Mouse (Mus musculus): Measurements from ENCODE around the gene Cux1. TPM values are rescaled to one million over a fixed set of nuclear protein-coding genes. Genes with fewer than 3 reads are reported as not detected.
"Not testable (repeated sequence)": the region's sequence is repeated elsewhere in the genome, so short reads cannot be mapped to it uniquely, and the experiment has no call there.

Cux1 gene
- total RNA-seq, 4 experiments from 2014 or later, result 79.2 to 99.7 (median 92.2) TPM

- no peak for DNase-seq (ENCODE audit: low spot score in 2 of 2)
These were observed 91.0 kb downstream of the Cux1 start for GRCm38 (mm10) chr5:136476272-136476671.

GRCm38 (mm10) chr5:136475161-136475560 lies 92.1 kb downstream of the Cux1 start:
- DNase-seq (ENCODE audit: low spot score in 2 of 2), result no peak

GRCm38 (mm10) chr5:136474086-136474485 lies 93.2 kb downstream of the Cux1 start:
- no peak for DNase-seq (ENCODE audit: low spot score in 2 of 2)

- no peak for DNase-seq (ENCODE audit: low spot score in 2 of 2)
These were observed 94.0 kb downstream of the Cux1 start for GRCm38 (mm10) chr5:136473337-136473736.

- no peak for DNase-seq (ENCODE audit: low spot score in 2 of 2)
These were observed 94.4 kb downstream of the Cux1 start for GRCm38 (mm10) chr5:136472846-136473245.

- DNase-seq (ENCODE audit: low spot score in 2 of 2), result not testable (repeated sequence)
These were observed 96.1 kb downstream of the Cux1 start for GRCm38 (mm10) chr5:136470985-136471735.

GRCm38 (mm10) chr5:136469301-136469700 lies 98.0 kb downstream of the Cux1 start:
- DNase-seq (ENCODE audit: low spot score in 2 of 2), result no peak

- DNase-seq (ENCODE audit: low spot score in 2 of 2), result peak; percentile 47 to 58
These were observed 99.8 kb downstream of the Cux1 start for GRCm38 (mm10) chr5:136467360-136467999.

- DNase-seq (ENCODE audit: low spot score in 2 of 2), result no peak
These were observed 101.4 kb downstream of the Cux1 start for GRCm38 (mm10) chr5:136465770-136466406.

- no peak for DNase-seq (ENCODE audit: low spot score in 2 of 2)
These were observed 101.9 kb downstream of the Cux1 start for GRCm38 (mm10) chr5:136465366-136465765.

- DNase-seq (ENCODE audit: low spot score in 2 of 2), result no peak
These were observed 102.4 kb downstream of the Cux1 start for GRCm38 (mm10) chr5:136464849-136465248.

GRCm38 (mm10) chr5:136464128-136464527 lies 103.2 kb downstream of the Cux1 start:
- DNase-seq (ENCODE audit: low spot score in 2 of 2), result no peak

- DNase-seq (ENCODE audit: low spot score in 2 of 2), result peak in 1 of 2 experiments; percentile 15
These were observed 104.7 kb downstream of the Cux1 start for GRCm38 (mm10) chr5:136462613-136463012.

- DNase-seq (ENCODE audit: low spot score in 2 of 2), result no peak
These were observed 107.4 kb downstream of the Cux1 start for GRCm38 (mm10) chr5:136459901-136460300.

GRCm38 (mm10) chr5:136458893-136459499 lies 108.3 kb downstream of the Cux1 start:
- no peak for DNase-seq (ENCODE audit: low spot score in 2 of 2)

- no peak for DNase-seq (ENCODE audit: low spot score in 2 of 2)
These were observed 109.0 kb downstream of the Cux1 start for GRCm38 (mm10) chr5:136458102-136458863.

GRCm38 (mm10) chr5:136456395-136456794 lies 110.9 kb downstream of the Cux1 start:
- DNase-seq (ENCODE audit: low spot score in 2 of 2), result no peak

GRCm38 (mm10) chr5:136452681-136453080 lies 114.6 kb downstream of the Cux1 start:
- DNase-seq (ENCODE audit: low spot score in 2 of 2), result no peak

- DNase-seq (ENCODE audit: low spot score in 2 of 2), result no peak
These were observed 117.5 kb downstream of the Cux1 start for GRCm38 (mm10) chr5:136449801-136450200.

- no peak for DNase-seq (ENCODE audit: low spot score in 2 of 2)
These were observed 121.3 kb downstream of the Cux1 start for GRCm38 (mm10) chr5:136445967-136446366.

Measured in gastrocnemius, adult 8-10 months (tissue).